Mouse (Mus musculus) heart, adult 8-10 months (tissue): ENCODE measurements around the gene Tesk2. TPM values are rescaled to one million over a fixed set of nuclear protein-coding genes. Genes with fewer than 3 reads are reported as not detected.
"Not testable (repeated sequence)": the region's sequence is repeated elsewhere in the genome, so short reads cannot be mapped to it uniquely, and the experiment has no call there.

Experiments used
- DNase-seq: peaks from one replicate; pipeline ENCODE4 v3.0.0; 2022; ENCODE audit warnings: low spot score
- total RNA-seq, 4 experiments: library from RNA; stranded (reverse); gene quantifications; 2 replicates each; pipeline ENCODE4 v1.2.4; 2022

The Tesk2 gene
- total RNA-seq, 4 experiments from 2014 or later, result 1.6 to 3.3 (median 2.3) TPM

DNA sequence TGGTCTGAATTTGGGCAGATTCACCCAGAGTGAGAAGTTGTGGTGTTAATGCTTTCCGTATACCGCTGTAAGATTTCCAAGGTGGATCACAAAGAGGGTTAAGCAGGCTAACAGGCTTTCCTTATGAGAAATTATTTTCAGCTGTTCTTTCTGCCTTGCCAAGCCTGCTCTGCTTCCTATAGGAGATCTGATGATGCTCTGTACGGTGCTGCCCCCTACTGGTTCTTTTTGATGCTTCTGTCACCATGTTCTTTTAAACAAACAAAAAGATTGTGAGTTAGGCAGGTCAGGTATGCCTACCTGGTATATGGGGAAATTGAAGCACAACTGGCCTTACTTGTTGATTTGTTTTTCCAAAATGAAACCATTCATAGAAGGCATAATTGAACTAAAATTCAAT lies 68.2 kb downstream of the Tesk2 start:
- DNase-seq, result peak; percentile 87

DNA sequence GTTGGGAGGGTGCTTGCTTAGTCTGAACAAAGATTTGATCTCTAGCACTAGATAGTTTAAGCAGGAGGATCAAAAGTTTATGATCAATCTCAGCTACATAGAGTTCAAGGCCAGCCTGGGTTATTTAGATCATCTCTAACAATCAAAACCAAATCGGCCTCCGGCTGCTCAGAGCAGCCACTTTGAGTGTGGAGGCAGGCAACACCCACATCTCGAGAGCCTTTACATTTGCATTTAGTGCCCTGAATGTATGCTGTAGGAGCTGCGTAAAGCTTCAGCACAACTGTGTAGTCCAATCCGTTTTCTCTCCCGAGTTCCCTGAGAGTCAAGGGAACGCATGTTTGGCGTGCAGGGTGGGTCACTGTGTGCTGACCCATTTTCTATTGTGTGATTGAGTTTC lies 71.7 kb downstream of the Tesk2 start:
- no peak for DNase-seq

DNA sequence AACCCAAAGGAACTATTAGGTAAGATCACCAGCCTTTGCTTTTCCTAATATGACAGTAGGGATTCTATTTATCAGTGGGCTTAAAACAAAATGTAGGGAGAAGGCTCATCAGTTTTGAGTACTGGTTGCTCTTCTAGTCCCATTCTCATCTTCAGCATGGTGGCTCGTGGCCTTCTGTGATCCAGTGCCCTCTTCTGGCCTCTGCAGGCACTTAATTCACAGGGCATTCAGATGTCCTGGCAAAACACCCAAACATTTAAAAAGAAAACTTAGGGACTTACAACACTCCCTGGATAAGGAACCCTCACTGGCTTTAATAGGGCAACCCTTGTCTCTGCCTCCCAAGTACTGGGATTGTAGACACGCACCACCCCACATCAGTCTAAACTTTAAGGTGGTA lies 73.5 kb downstream of the Tesk2 start:
- DNase-seq, result no peak

DNA sequence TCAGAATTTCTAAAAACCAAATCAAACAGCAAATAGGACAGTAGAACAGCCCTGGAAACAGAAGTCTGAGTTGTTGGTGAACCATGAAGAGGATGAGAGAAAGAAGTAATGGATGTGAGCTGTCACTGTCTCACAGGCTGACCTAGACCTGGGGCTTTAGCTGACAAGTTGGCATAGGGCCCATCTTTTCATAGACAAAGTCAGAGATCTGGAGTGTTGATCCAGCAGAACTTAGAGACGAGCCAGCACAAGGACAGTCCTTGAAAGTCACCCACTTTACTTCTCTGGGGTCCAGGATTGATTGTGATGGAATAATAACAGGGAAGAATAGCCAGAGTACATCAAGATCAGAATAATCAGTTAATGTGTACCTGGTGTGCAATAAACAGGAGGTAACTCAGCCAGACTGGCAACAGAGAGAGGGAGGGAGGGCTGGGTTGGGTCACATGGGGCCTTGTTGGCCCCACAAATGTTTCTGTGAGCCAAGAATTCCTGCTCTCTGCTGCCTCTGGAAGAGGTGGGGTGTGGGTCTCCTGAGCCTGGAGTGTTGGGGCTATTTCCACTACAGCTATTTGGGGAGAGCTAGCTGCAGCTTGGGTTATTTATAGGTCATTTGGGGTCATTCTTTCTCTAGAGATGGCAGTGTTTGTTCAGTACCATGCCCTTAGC lies 75.8 kb downstream of the Tesk2 start:
- no peak for DNase-seq

DNA sequence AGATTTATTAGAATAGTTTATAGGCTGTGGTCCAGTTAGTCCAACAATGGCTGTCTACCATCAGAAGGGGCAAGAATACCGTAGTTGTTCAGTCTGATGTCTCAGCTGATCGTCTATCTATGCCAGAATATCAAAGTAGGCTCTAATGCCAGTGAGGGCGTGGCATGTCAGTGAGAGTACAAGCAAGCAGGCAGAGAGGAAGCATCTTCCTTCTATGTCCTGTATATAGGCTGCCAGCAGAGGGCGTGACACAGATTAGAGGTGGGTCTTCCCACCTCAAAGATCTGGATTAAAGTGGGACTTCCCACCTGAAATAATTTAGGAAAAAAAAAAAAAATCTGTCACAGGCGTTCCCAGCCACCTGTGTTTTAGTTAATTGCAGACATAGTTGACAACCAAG lies 79.2 kb downstream of the Tesk2 start:
- no peak for DNase-seq

DNA sequence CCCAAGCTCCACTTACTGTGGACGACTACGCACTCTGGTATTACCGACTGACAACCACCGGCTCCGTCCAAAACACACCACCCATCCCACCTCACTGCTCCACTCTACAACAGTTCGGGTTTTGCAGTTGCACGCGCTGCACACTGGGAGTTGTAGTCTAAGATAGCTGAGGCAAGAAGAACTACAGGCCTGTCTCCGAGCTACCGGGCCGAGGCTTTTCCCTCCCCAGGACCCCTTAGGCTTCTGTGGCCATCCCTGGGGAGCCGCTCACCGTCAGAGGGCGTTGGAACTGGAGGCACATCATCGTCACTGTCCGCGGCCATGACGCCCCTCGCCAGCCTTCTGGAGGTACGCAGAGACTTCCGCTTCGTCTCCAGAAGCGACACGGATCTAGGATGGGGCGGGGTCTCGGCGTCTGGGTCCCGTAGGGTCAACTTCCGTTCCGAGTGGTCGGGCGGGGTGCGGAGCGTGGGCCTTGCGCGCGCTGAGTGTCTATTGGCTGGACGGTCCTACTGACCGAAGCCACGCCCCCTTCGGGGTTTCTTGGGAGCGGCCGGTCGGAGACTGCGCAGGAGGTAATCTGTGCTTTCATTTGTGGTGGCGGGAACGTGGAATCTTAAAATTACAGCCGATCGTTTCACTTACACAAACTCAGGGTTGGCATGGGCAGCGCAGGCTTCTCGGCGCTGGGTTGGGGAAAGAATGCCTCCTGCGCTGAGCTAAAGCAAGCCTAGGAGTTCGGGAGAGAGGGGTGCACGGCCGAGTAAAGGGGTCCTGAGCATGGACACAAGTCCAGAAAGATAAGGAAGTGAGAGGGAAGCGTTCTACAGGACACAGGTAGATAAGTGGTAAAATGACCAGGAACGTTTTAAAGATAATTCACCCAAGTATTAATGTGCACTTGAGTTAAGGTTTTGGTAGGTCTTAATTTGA lies 86.7 kb downstream of the Tesk2 start, which contains the start of the genes Toe1 and Mutyh:
Gene Toe1 (minus strand): TSS at position 444 of the 933 bp plus-strand sequence.
Gene Mutyh (plus strand): TSS at position 527 of the 933 bp plus-strand sequence.
- DNase-seq, result peak; percentile 92

DNA sequence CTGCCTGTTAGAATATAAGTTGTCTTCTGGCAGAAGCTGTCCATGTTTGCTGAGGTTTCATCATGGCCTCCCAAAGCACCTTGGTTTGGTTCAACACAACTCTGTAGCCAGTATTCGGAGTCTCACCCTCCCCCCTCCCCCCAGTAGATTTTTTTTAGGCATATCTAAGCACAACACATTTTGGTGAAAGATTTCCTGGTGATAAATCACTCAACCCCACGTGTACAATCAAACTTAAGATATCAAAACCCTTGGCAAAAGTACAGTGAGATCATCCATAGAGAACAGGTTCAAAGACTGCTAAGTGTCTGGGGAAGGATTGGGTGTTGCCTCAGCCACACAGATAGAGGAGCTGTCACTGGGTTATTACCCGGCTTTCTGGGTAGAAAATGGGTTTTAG lies 90.3 kb downstream of the Tesk2 start:
- DNase-seq, result no peak

DNA sequence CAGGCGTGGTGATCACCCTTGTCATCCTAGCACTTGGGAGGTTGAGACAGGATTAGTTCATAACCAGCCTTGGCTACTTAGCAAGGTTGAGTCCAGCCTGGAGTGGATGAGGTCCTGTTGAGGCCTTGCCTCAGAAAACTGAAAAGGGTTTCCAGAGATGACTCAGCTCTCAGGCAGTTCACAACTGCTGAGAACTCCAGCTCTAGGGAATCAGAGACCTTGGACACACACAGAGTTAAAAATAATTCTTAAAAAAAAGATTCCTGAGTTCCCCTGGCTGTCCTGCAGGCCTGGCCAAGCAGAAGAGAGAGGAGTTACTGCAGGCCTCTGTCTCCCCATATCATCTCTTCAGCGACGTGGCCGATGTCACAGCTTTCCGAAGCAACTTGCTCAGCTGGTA lies 94.5 kb downstream of the Tesk2 start:
- DNase-seq, result no peak

DNA sequence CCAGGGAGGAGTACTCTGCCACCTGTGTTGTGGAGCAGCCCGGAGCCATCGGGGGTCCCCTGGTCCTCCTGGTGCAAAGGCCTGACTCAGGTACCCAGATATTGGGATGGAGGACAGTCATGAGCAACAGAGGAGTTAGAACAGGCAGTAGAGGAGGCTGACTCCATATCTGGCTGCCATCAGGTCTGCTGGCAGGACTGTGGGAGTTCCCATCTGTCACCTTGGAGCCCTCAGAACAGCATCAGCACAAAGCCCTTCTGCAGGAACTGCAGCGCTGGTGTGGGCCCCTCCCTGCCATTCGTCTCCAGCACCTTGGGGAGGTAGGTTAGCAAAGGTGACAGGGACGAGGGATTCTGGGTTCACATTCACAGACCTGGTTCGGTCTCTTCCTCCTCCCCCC lies 96.7 kb downstream of the Tesk2 start:
- no peak for DNase-seq

DNA sequence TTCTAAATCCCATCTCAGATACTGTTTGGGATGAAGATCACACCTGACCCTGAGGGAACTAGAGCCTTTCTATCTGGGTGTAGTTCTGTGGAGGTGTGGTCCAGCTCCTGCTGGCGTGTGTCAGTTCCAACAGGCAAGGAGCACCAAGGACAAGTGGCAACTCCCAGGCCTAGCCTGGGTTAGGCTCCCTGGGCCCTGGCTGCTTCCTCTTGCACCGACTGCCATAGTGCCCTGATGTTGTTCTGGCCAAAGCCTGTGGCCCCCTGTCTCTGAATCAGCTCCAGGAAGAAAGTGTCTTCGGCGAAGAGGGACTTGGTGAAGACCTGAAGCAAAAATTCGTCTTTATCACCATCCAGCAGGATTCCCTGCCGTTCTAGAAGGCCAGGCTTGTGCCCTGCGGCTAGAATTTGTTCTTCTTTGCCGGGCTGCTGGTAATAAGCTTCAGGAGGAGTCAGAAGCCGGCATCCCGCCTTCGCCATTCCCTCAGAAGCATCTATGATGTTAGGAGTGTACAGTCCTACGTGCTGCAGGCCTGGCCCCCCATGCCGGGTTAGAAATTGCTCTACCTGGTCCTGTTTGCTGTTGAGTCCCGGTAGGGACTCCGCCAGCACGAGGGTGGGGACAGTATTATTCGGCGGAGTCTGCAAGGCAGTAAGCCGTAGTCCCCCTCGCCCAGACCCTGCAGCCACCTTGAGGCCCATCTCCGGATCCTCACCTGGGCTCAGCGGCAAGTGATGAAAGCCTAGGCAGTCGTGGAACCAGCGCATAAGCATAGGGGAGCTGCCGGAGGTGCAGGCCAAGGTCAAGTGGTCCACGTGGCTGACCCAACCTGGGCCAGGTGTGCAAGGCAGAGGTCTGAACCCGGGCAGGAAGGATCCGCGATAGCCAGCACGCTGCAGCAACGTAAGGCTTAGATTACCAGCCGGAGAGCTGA lies 99.5 kb downstream of the Tesk2 start:
- no peak for DNase-seq

DNA sequence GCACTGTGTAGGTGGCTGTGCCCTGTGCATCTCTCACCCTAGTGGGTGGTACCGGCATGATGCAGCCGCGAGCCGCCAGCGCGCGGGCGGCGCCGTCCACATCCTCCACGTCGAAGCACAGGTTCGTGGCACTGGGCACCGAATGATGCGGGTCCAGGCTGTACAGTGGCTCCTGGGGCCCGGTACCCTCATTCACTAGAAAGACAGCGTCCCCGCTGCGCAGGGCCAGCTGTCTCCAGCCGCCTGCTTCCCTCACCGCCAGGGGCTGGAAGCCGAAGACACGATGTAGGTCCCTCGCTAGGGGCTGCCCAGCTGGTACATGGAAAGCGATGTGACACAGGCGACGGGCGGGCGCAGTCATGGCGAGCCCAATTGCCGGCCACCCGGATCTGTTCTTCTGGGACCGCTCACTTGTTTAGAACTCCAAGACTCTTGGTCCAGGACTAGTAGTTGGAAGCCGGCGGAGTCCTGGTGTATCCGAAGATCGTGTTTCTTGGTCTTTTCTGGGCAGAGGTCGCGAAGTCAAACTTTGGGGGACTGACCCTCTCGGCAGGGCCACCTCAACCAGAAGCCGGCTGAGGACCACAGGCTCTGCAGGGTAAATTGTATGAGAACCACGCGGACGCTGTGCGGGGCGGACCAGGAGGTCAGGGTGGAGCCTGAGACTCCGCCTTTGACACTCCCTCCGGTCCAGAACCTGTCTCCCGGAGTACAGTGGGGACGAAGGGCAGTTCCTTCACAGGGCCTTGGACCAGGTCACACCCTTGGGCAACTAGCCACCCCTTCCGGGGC lies 100.3 kb downstream of the Tesk2 start:
- peak; percentile 76 for DNase-seq

DNA sequence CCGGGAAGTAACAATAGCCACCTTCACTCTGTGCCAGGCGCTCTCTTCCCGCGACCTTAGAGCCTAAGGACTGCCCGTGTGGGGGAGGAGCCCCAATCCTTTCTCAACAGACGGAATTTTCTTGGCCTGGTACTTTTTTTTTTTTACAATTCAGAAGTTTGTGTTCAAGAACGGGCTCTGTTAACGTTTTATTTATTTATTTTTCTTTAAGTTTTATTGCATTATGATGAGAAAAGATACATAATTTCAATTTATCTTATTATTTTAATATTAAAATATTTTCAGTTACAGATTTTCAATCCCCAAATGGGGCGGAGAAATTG lies 100.9 kb downstream of the Tesk2 start, which contains the start of gene Hpdl:
Gene Hpdl (minus strand): TSS at position 14 of the 323 bp plus-strand sequence.
- DNase-seq, result no peak

DNA sequence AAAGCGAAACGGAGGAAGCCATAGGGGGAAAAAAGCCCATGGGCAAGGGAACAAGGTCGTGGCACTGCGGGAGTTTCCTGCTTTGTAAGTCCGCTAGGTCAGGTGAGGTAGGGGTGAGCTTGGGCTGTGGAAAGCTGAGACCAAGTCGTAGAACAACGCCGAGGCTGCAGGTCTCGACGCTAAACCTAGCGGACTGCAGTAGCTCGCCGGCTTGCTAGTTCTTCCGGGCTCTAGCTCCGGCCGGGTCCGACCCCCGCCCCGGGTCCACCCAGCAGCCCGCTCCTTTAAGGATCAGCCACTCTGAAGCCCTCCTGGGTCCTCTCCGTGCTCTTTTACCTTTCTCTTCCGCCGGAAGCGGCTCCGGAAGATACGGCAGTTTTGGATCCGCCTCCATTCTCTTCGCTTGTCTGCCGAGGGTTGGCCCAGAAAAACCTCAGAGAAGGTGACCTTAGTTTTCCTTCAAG lies 103.8 kb downstream of the Tesk2 start:
- DNase-seq, result peak; percentile 71

DNA sequence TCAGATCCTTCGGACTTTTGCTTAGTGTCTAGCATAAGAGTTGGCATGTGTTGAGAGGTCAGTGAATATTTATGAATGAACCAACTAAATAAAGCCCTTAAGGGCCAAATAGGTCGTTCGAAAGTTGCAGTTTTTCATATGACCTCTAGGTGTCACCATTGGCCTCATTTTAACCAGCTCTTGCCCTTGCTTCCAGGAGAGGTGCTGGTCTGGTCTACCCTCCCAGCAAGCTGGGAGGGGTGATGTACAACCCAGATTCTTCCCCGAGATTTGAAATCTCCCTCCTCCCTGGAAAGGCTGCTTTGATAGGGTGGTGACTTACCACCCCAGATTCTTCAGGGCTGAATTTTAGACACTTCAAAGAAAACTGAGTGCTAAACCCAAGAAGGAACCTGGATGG lies 107.1 kb downstream of the Tesk2 start:
- DNase-seq, result peak; percentile 48

DNA sequence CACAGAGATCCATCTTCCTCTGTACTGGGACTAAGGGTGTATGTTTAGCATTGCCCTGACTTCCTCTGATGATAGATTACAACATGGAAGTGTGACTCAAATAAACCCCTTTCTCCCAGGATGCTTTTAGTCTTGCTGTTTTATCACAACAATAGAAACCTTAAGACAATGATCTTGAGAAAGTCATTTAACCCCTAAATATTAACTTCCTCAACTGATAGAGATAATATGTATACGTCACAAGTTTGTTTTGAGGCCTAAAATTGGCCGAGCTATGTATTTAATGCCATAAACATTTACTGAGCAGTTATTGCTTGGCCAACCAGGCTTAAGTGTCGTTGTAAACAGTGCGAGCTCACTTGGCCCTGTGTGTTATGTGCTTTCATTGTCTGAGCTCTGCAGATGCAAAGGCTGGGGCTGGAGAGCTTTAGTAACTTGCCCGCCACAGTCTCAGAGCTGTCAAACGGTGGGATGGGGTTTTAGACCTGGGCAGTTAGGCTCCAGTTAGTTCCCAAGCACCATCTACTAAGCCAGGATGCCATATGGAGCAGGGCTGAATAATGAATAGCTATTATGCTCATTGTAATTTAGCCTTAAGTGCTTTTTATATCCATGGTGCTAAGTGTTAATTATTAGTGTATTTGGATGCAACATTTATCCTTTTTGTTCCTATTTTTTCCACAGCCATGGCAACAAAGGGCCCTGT lies 108.8 kb downstream of the Tesk2 start:
- no peak for DNase-seq

DNA sequence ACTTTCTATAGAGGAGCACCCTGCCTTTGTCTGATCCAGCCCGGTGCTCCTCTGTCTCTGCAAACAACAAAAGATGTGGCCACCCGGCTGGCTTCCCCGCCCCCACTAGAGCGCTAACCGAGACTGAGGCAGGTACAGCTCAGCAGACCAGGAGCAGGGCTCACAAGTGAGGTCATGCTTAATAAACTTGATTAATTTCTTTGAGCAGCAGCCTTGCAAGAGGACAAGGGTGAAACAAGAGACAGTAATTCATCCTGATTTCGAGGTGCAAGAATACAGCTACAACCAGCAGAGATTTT lies 109.3 kb downstream of the Tesk2 start:
- DNase-seq, result no peak

DNA sequence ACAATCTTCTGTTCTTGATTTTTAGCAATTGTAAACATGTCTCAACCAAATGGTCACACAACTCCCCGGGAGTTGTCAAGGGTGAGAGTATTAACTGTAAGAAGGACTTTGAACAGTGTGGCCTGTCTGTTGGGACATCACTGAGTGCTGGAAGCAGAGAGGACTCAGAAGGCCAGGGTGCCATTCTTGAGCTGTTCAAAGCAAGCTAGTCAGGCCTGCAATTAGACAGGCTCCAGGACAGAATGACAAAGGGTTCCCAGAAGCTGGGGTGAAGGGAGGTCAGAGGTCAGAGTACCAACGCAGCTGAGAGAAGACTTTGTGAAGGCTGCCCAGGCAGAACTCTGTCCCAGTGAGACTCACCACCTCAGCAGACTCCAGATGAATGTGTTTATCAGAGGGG lies 118.3 kb downstream of the Tesk2 start:
- DNase-seq, result no peak

DNA sequence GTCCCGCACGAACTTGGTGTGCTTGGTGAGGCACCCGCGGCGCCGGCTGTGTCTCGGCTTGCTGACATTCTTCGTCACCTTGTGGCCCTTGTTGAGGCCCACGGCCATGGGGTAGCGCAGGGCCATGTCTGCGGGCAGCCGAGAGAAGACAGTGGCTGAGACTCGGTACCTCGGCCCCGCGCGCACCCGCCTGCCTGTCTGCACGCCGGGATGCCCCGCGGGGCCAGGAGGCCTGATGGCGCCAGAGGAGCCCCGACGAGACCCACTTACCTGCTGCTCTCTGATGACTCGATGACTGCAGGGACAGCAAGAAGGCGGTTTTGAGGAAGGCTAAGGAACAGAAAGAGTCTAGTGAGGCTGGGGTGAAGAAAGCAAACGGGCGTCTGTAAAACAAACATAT lies 119.3 kb downstream of the Tesk2 start:
- not testable (repeated sequence) for DNase-seq

DNA sequence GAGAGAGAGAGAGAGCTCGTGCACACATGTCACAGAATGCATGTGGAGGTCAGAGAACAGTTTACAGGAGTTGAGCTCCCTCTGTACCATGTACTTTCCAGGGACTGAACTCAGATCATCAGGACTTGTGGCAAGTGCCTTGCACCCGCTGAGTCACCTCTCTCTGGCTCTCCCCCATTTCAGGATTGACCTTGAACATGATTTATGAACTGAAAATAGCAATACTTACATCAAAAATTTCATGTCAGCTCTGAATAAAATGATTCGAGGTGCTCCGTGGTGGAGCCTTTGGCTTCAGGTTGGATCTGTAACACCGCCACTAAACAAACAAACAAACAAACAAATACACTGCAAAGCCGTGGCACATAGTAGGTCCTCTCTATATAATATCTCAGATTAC lies 120.1 kb downstream of the Tesk2 start:
- no peak for DNase-seq

DNA sequence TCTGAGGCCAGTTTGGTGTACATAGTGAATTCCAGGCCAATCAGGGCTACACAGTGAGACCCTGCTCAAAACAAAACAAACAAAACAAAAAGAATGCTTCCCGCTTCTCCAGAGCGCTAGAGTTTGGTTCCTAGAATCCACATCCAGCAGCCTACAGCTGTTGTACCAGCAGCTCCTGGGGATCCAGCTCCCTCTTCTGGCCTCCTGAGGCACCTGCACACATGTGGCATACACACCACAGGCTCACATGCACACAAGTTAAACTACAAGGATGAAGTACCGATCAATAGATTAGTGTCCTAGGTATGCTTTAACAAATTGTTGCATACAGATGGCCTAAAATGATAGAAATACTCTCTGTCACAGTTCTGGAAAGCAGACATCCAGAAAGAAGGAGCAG lies 123.6 kb downstream of the Tesk2 start:
- no peak for DNase-seq
